Mouse (Mus musculus) inflammation-experienced regulatory T-cells, adult 16 weeks (primary cell): ENCODE data around the gene Tbcc. TPM values are rescaled to one million over a fixed set of nuclear protein-coding genes. Genes with fewer than 3 reads are reported as not detected.

Experiments
- polyA plus RNA-seq: library from polyadenylated mRNA; unstranded; fragments of 100-300 nt; shearing (Covaris generic); gene quantifications from one replicate; pipeline ENCODE4 v1.2.1, GENCODE M21; 2017

Tbcc gene
- 23.2 TPM for polyA plus RNA-seq

DNA sequence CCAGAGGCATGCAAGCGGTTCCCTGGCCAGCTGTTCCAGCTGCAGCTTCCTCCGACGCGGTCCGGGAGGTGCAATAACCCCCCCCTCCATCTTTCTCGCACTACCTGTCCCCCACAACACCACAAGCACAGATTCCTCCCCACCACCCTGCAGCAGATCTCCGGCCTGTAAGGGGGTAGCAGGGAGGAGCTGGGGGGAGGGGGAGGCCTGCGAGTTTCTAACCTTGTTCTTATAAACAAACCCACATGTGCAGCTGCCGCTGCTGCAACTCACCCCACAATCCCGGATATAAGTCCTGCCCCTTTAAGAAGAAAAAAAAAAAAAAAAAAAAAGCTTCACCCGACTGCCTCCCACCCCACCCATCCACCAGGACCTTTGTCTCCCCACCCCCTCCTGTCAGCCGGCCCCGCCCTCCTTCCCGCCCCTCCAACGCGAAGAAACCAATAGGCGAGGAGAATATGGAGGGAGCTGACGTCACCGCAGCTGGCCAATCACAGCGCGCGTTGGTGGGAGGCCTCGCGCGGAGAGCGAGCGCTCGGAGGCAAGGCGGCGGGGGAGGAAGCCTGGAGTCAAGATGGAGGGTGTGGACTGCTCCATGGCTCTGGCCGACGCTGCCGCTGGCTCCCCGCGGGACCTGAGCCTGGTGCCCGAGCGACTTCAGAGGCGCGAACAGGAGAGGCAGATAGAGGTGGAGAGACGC lies at the start of gene Tbcc:
Gene Tbcc (plus strand): TSS at position 569 of the 700 bp plus-strand sequence.

DNA sequence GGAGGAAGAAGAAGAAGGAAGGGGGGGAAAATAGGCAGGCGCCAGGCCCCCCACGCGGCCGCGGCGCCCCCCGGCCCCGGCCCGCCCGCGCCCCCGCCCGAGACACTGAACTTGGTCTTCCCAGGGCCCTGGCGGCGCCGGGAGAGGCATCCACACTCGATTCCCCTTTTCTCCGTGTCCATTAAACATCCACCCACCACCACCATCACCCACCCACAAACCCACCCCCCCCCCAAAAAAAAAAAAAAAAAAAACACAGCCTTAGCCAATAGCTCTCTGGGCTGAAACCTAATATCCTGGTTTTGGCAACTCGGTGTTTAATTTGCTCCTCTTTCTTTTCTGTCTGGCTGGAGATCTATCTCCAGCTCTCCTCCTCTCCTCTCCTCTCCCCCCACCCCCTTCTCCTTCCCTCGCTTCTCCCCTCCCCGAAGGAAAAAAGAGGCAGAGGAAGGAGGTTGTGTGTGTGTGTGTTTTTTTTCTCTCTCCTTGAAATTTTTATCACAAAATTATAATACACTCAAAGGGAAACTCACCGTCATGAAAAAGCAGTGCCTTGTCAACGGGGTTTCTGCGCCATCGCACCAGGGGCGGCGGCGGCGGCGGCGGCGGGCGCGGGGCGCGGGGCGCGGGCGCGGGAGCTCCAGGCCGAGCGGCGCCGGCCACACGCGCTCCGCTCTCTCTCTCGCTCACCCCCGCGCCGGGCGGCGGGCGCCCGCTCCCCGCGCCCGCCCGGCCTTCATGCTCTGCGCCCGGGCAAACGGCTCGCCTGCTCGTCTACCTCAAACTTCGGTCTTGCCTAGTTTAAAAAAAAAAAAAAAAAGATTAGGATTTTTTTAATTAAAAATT lies 32.4 kb upstream of the Tbcc start, which contains the start of gene Bicral:
Gene Bicral (minus strand): TSS at position 580 of the 846 bp plus-strand sequence.

DNA sequence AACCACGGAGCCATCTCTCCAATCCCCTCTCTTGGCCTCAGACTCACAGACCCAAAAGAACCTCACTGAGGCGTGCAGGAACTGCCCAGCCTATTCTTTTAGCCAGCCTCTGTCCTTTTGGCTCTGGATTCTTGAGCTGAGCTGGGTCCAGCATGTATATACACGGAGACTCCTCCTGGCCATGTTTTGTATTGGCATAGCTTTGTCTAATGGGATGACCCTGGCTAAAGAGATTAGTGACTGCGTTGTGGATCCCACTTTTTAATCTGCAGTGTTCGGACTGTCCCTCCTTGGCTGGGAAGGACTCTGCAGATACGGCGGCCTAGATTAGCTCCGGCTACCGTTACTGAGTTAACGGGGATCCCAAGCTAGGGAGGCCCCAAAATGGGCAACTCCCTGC lies 19.7 kb downstream of the Tbcc start, which contains the start of gene Prph2:
Gene Prph2 (plus strand): TSS at position 274 of the 400 bp plus-strand sequence.

Other genes starting within 250 kb of the Tbcc start
- 25.8 TPM for gene Klc4, start 244.7 kb upstream of the Tbcc start, polyA plus RNA-seq
- 70.8 TPM for gene Mrpl2, start 244.5 kb upstream of the Tbcc start, polyA plus RNA-seq
- gene Cul7, start 240.3 kb upstream of the Tbcc start, polyA plus RNA-seq: 13.5 TPM
- gene Rrp36, start 216.3 kb upstream of the Tbcc start, polyA plus RNA-seq: 68.2 TPM
- 170 TPM for gene Mea1, start 211.9 kb upstream of the Tbcc start, polyA plus RNA-seq
- 84.9 TPM for gene Klhdc3, start 209.8 kb upstream of the Tbcc start, polyA plus RNA-seq
- gene Ppp2r5d, start 185.6 kb upstream of the Tbcc start, polyA plus RNA-seq: 66.6 TPM
- gene Pex6, start 179.2 kb upstream of the Tbcc start, polyA plus RNA-seq: 3.0 TPM
- gene Gnmt, start 161.5 kb upstream of the Tbcc start, polyA plus RNA-seq: 0.67 TPM
- 63.8 TPM for gene Cnpy3, start 138.5 kb upstream of the Tbcc start, polyA plus RNA-seq
- not detected for gene Ptcra, start 127.0 kb upstream of the Tbcc start, polyA plus RNA-seq
- gene 2310039H08Rik, start 118.0 kb upstream of the Tbcc start, polyA plus RNA-seq: 26.7 TPM
- gene Rpl7l1, start 108.0 kb upstream of the Tbcc start, polyA plus RNA-seq: 169 TPM
- gene Bicral, start 32.2 kb upstream of the Tbcc start, polyA plus RNA-seq: 23.2 TPM
- gene Prph2, start 19.8 kb downstream of the Tbcc start, polyA plus RNA-seq: not detected
- gene Ubr2, start 119.9 kb downstream of the Tbcc start, polyA plus RNA-seq: 24.5 TPM